Mouse (Mus musculus): ENCODE data around the gene Faap100. TPM values are rescaled to one million over a fixed set of nuclear protein-coding genes. Genes with fewer than 3 reads are reported as not detected.

Faap100 gene
- 165 and 180 TPM in 2 replicates for total RNA-seq (2014; rRNA removed)
- 109 and 114 TPM in 2 replicates for polyA plus RNA-seq (2015; fragmentation: Nextera tagmentation; extraction: Ambion mirVana)

DNA sequence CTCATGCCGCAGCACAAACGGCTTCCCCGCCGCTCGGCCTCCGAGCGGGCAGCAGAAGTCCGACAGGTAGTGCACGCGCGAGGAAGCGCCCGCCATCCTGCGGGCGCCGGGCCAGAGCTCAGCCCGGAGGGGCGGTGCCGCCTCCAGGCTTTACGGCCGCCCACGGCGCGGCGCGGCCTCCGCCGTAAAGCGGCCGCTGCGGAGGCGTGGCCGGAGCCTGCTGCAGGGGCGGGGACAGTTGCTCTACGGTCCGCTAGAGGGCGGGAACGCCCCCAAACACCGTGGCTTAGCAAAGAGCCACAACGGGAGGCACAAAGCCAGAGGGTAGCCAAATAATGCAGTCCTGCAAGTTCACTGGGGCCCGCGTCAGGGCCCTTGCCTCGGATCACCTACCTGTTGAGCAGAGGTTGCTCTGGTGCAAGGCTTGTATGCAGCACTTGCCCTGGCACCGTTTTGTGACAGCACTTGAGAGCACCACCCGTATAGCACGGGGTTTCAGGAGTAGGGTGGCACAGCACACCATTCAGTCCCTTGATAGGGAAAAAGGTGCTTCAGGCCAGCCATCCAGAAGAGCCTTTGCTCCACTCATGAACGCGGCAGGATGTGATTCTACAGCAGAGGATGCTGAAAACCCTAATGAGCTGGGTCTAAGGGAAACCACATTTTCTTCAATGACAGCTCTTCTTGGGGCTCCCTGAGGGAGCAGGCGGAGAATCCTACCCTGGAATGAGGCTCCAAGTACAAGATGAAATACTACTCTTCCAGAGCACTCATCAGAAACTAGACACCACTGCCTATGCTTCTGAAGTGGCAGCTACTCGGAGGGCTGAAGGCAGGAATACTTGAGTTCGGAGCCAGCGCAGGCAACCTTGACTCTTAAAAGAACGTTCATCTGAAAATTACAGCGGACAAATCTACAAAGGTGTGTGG is at the start of gene Faap100:
Faap100 (minus strand) TSS at position 154 of the 930 bp plus-strand sequence.
- H3K27ac ChIP-seq (ENCODE audit: low read depth, low read length) = peak within 1 kb of the TSS; percentile 80
- peak within 1 kb of the TSS; percentile 87 for H3K4me3 ChIP-seq (ENCODE audit: low read depth, low read length)
- TF ChIP-seq CTCF (IDR thresholded peaks at IDR 0.05) = peak; percentile 76
- 8% methylated on average over 54 of the region's 54 CpGs for WGBS
- peaks cover 10% of the 10 kb centered on the region for H3K4me1 ChIP-seq (ENCODE audit: insufficient read depth, low read length)
- no peaks in the 10 kb centered on the region for H3K27me3 ChIP-seq (ENCODE audit: insufficient read depth, low read length)
- ATAC-seq (ENCODE audit: low FRiP score) (peak; percentile 83), DNase-seq (ENCODE audit: low spot score) (peak; percentile 96)
- H3K36me3 ChIP-seq (ENCODE audit: insufficient read depth, low read length) = peaks cover 59% of the 10 kb centered on the region
- peak within 1 kb of the TSS; percentile 86 for H3K9ac ChIP-seq (replicated peaks; ENCODE audit: low read length, poor library complexity, severe bottlenecking)
- H3K4me2 ChIP-seq (ENCODE audit: low read depth, low read length, poor library complexity, severe bottlenecking) = peak within 1 kb of the TSS; percentile 93
- no peaks in the 10 kb centered on the region for H3K9me3 ChIP-seq (ENCODE audit: low read length)

DNA sequence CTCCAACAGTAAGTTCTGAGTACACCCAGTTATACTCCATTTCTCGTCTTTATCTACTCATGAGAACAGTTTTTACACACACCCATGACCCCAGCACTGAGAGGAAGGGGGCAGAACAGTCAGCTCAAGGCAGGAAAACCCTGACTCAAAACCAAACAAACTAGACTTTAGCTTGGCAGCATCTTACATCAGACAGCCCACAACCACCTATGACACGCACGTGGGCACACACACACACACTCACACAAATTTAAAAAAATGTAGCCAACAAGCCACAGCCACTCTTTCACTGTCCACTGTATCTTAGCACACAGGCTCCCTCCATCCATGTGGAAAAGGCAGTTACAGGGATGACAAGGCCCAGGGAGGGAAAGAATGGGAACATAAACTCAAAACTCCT is 48.2 kb upstream of the Faap100 start:
- Histone ChIP-seq H3K9me3 (ENCODE audit: low read length) (no peaks in the 10 kb centered on the region), H3K4me3 (ENCODE audit: low read depth, low read length) (no peak overlapping the region), H3K4me2 (ENCODE audit: low read depth, low read length, poor library complexity, severe bottlenecking) (no peak overlapping the region), H3K9ac (replicated peaks; ENCODE audit: low read length, poor library complexity, severe bottlenecking) (no peak overlapping the region), H3K27ac (ENCODE audit: low read depth, low read length) (no peak overlapping the region), H3K27me3 (ENCODE audit: insufficient read depth, low read length) (no peaks in the 10 kb centered on the region), H3K4me1 (ENCODE audit: insufficient read depth, low read length) (no peaks in the 10 kb centered on the region), H3K36me3 (ENCODE audit: insufficient read depth, low read length) (peaks cover 53% of the 10 kb centered on the region)
- no peak for TF ChIP-seq CTCF (IDR thresholded peaks at IDR 0.05)
- DNase-seq (ENCODE audit: low spot score) (no peak), ATAC-seq (ENCODE audit: low FRiP score) (no peak)
- WGBS = 88% methylated on average over 3 of the region's 3 CpGs

DNA sequence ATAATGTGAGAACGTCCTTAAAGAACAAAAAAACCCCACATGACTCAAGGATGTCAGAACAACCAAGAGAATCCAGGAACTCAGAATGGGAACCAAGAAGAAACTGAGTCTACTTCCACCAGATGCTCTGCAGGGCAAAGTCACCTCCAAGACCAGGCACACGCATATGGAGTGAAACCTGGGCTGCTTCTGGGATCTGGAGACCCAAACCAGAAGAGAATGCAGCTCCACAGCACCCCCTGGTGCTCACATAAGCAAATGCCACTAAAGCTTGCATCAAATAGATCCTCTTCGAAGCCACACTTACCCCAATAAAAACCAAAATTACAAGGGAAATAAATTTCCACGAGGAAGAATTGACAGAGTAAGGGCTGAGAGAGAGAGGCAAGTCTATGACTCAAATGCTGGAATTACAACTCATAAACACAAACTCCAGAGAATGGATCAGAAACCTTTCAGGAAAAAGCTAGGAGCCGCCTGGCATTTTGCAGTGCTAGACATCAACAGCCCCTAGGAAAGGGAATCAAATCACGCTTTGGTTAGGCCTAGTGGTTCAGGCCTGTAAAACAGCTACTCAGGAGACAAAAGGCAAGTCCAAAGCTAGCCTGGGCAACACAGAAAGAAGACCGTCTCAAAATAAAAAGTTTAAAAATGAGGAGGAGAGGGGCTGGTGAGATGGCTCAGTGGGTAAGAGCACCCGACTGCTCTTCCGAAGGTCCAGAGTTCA is 45.2 kb upstream of the Faap100 start:
- Histone ChIP-seq H3K27ac (ENCODE audit: low read depth, low read length) (no peak overlapping the region), H3K36me3 (ENCODE audit: insufficient read depth, low read length) (peaks cover 67% of the 10 kb centered on the region)

DNA sequence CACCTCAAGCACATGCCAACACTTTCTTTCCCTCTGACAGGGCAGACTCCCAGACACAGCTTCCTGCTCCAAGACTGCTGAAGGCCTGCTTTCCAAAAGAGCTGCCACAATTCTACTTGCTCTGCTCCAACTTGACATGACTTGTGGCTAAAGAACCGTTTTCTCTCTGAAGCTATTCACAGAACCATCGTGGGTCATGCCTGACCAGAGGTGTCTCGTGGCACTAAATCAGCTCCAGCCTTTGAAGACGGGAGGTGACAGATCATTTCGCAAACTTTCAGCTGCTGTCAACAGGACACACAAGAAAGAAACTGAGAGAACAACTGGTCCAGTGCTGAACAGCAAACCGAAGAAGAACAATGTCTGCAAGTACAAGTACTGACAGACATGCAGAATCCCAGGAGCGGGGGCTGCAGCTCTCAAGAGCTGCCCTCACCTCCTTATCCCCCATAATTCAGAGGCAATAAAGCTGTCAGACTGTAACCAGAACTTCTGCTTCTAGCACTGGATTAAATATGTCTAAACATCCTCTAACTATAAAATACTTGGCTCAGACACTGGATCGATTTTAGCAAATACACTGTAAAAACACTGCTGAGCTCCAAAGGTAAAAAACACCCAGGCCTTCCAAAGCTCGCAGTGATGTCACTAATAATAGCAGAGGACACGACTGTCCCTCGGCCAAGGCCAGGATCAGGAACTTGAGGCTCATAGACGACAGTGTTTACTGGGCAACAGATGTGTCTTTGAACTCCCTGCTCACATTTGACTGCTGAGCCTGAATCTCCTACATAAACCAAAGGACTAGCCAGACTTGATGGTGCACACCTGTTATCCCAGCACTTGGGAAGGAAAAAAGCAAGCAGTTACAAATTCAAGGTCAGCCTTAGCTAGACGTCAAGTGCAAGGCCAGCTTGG is 44.3 kb upstream of the Faap100 start:
- DNase-seq (ENCODE audit: low spot score) (no peak), ATAC-seq (ENCODE audit: low FRiP score) (no peak)
- TF ChIP-seq CTCF (IDR thresholded peaks at IDR 0.05) = no peak
- 91% methylated on average over 13 of the region's 13 CpGs for WGBS
- Histone ChIP-seq H3K4me1 (ENCODE audit: insufficient read depth, low read length) (no peaks in the 10 kb centered on the region), H3K4me2 (ENCODE audit: low read depth, low read length, poor library complexity, severe bottlenecking) (no peak overlapping the region), H3K9ac (replicated peaks; ENCODE audit: low read length, poor library complexity, severe bottlenecking) (no peak overlapping the region), H3K9me3 (ENCODE audit: low read length) (no peaks in the 10 kb centered on the region), H3K36me3 (ENCODE audit: insufficient read depth, low read length) (peaks cover 66% of the 10 kb centered on the region), H3K27me3 (ENCODE audit: insufficient read depth, low read length) (no peaks in the 10 kb centered on the region), H3K27ac (ENCODE audit: low read depth, low read length) (no peak overlapping the region), H3K4me3 (ENCODE audit: low read depth, low read length) (no peak overlapping the region)

More for the DNA sequence above, 45.2 kb upstream of the Faap100 start:
- no peak for ATAC-seq (ENCODE audit: low FRiP score)
- Histone ChIP-seq H3K27me3 (ENCODE audit: insufficient read depth, low read length) (no peaks in the 10 kb centered on the region), H3K4me2 (ENCODE audit: low read depth, low read length, poor library complexity, severe bottlenecking) (no peak overlapping the region), H3K9me3 (ENCODE audit: low read length) (no peaks in the 10 kb centered on the region), H3K4me1 (ENCODE audit: insufficient read depth, low read length) (no peaks in the 10 kb centered on the region), H3K4me3 (ENCODE audit: low read depth, low read length) (no peak overlapping the region), H3K9ac (replicated peaks; ENCODE audit: low read length, poor library complexity, severe bottlenecking) (no peak overlapping the region)
- peak; percentile 72 for DNase-seq (ENCODE audit: low spot score)
- peak; percentile 78 for TF ChIP-seq CTCF (IDR thresholded peaks at IDR 0.05)
- 67% methylated on average over 9 of the region's 9 CpGs for WGBS

DNA sequence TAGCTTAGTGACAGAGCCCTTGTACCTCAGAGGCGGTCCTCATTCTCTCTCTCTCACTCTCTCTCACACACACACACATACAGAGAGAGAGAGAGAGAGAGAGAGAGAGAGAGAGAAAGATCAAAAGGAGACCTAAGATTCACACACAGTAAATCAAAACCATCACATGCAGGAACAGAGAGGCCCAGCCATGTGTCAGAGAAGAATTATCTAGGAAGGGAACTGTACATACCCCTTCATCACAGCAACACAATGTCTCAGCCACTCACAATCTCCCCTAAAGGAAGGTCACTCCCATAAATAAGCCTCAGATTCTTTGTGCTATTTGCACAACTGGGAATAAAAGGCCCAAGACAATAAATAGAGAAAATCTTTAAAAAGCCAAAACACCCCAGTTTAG is 40.0 kb upstream of the Faap100 start:
- Histone ChIP-seq H3K27me3 (ENCODE audit: insufficient read depth, low read length) (no peaks in the 10 kb centered on the region), H3K9ac (replicated peaks; ENCODE audit: low read length, poor library complexity, severe bottlenecking) (no peak overlapping the region), H3K4me3 (ENCODE audit: low read depth, low read length) (no peak overlapping the region), H3K36me3 (ENCODE audit: insufficient read depth, low read length) (peaks cover 53% of the 10 kb centered on the region), H3K4me1 (ENCODE audit: insufficient read depth, low read length) (no peaks in the 10 kb centered on the region), H3K4me2 (ENCODE audit: low read depth, low read length, poor library complexity, severe bottlenecking) (no peak overlapping the region), H3K9me3 (ENCODE audit: low read length) (no peaks in the 10 kb centered on the region), H3K27ac (ENCODE audit: low read depth, low read length) (no peak overlapping the region)
- ATAC-seq (ENCODE audit: low FRiP score) (no peak), DNase-seq (ENCODE audit: low spot score) (no peak)
- 78% methylated on average over 1 of the region's 1 CpGs for WGBS
- TF ChIP-seq CTCF (IDR thresholded peaks at IDR 0.05) = no peak
